Mouse (Mus musculus): Measurements from ENCODE around the gene Il12rb1. TPM values are rescaled to one million over a fixed set of nuclear protein-coding genes. Genes with fewer than 3 reads are reported as not detected.

The Il12rb1 gene
- polyA plus RNA-seq, 1 experiment from 2014 or later: 0.80 TPM

DNA sequence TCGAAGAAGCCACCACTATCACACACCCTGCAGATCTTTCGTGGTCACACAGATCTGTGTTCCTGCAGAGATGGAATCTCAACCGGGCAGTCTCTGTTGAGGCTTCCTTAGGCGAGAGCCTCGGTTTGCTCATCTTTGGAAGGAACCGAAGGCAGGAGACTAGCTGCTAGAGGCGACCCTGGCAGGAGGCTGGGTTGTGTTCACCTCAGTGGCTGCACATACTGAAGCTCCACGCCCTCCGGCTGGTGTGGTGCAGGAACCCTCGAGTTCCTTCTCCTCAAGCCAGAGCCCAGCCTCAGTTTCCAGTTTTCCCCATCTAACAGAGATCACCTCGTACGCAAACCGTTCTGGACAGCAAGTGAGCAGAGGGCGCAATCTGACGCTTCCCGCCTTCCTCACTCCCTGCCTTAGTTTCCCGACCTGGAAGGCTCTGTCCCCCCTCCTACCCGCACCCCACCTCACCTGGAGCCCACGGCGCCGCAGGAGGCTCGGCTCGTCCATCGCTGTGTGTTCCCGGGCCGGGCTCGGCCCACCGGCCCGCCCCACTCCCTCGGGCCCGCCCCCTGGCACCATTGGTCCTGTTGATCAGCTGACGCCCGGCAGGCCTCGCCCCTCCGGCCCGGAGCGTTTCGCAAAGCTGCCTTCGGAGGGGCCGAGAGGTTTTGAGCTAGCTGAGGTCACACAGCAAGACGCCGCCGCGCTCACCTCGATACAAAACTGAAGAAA, 3.6 kb upstream of the Il12rb1 start, which contains the start of gene Mast3:
Mast3 (minus strand) TSS at position 574 of the 726 bp plus-strand sequence.
- ATAC-seq: peak; percentile 69
- in situ Hi-C loops (cut with MboI; ENCODE audit: low pct_unique_long_range_greater_than_20kb): no loop called here
- TF ChIP-seq CTCF (IDR thresholded peaks at IDR 0.05): no peak
- no peaks in the 10 kb centered on the region for H3K27me3 ChIP-seq
- no peak for DNase-seq (ENCODE audit: low read depth, low spot score)
- ChIA-PET POLR2A (interaction anchor here (1.1 to 2.0 kb wide), 2 partner anchors 13 to 81 kb away, joined by 3 to 11 read pairs; partner anchors contain the start of gene Pde4c), CTCF (interaction anchor here (1.2 to 1.9 kb wide), 3 partner anchors 14 to 35 kb away, joined by 3 to 7 read pairs (median 3); partner anchors contain the start of gene Arrdc2)

DNA sequence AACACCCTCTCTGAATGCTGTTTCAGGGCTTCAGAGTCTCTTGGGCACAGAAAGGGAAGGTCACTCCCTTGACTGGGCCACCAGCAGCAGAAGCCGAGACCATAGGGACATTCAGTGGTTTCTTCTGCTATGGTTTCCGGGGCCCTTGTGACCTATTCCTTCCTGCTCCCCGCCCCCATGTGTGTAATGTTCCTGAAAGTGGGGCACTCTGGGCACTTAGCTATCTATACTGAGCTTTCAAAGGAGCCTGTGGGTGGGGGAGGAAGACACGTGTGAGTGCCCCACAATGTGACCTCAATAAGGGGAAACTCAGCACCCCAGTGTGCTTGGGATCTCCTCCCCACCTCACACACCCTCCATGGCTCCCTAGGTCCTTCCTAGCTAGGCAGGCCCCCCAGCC, 1.7 kb upstream of the Il12rb1 start:
- no peak for DNase-seq (ENCODE audit: low read depth, low spot score)
- POLR2A ChIA-PET: no interaction called here
- in situ Hi-C loops (cut with MboI; ENCODE audit: low pct_unique_long_range_greater_than_20kb): no loop called here
- no peak for ATAC-seq
- CTCF ChIA-PET: interaction anchor here (1.9 kb wide), 1 partner anchor 15 kb away, joined by 7 read pairs; no protein-coding TSS in a partner anchor
- H3K27me3 ChIP-seq: no peaks in the 10 kb centered on the region
- no peak for TF ChIP-seq CTCF (IDR thresholded peaks at IDR 0.05)

DNA sequence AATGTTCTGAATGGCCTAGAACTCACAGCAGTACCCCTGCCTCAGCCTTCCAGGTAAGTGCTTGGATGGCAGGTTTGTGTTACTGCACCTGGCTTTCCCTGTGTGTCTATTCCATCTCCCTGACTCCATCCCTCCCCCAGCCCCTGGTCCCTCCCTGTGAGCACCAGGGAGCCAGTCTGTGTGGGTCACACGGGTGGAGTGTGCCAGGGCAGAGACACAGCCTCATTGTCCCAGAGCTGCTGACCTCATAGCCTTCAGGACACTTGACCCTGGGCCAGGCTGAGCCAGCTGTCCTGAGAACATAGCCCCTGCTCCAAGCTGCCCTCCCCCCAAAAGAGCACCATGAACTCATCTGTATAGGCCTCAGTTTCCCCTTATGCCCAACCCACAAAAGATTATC, 945 bp upstream of the Il12rb1 start:
- CTCF ChIA-PET: no interaction called here
- in situ Hi-C loops (cut with MboI; ENCODE audit: low pct_unique_long_range_greater_than_20kb): no loop called here
- TF ChIP-seq CTCF (IDR thresholded peaks at IDR 0.05): no peak

DNA sequence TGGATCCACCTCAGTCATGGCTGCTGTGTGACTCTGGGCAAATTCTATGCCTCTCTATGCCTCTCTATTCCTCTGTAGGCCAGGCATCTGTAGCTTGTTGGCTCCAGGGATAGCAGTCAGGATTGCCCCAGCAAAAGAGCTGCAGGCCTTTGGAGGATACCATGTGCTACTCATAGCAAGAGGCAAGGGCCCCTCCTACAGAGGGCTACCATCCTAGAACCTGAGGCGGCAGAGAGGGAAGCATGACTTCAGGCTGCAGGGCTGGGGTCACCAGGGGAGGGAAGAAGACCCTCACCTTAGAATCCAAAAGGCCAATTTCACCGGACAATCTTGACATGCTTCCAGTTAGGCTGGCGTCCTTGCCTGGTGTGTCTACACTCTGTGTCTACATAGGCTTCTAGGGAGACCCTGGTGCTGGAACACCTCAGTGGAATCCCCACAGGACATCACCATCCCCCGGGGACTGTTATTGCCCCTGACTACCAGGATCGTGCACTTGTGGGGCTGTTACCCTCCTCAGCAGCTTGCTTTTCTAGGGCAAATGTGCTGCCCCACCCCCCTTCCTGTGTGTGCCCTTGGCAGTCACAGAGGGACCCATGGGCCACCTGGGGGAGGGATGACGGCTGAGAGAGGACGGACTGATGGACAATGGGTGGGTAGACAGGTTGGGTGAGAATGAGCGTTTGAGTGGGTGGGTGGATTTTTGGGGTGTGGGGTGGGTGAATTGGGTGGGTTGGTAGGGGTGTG, 879 bp downstream of the Il12rb1 start:
- in situ Hi-C loops (cut with MboI; ENCODE audit: low pct_unique_long_range_greater_than_20kb): no loop called here
- H3K27me3 ChIP-seq: no peaks in the 10 kb centered on the region
- CTCF ChIA-PET: interaction anchor here (1.0 to 1.2 kb wide), 2 partner anchors 9 to 35 kb away, joined by 3 to 5 read pairs; no protein-coding TSS in a partner anchor
- no peak for DNase-seq (ENCODE audit: low read depth, low spot score)
- TF ChIP-seq CTCF (IDR thresholded peaks at IDR 0.05): no peak
- POLR2A ChIA-PET: no interaction called here
- no peak for ATAC-seq

More for the DNA sequence above, 945 bp upstream of the Il12rb1 start:
- ATAC-seq: no peak
- DNase-seq (ENCODE audit: low read depth, low spot score): no peak
- POLR2A ChIA-PET: no interaction called here
- no peaks in the 10 kb centered on the region for H3K27me3 ChIP-seq

GRCm38 (mm10) chr8:70810962-70811680, 2.9 kb downstream of the Il12rb1 start:
- DNase-seq (ENCODE audit: low read depth, low spot score) (no peak), ATAC-seq (no peak)
- no peak for TF ChIP-seq CTCF (IDR thresholded peaks at IDR 0.05)
- ChIA-PET POLR2A (no interaction called here), CTCF (no interaction called here)
- H3K27me3 ChIP-seq: no peaks in the 10 kb centered on the region
- in situ Hi-C loops (cut with MboI; ENCODE audit: low pct_unique_long_range_greater_than_20kb): no loop called here

- ChIA-PET CTCF (no interaction called here), POLR2A (no interaction called here)
- in situ Hi-C loops (cut with MboI; ENCODE audit: low pct_unique_long_range_greater_than_20kb): no loop called here
- H3K27me3 ChIP-seq: no peaks in the 10 kb centered on the region
- DNase-seq (ENCODE audit: low read depth, low spot score) (no peak), ATAC-seq (no peak)
- TF ChIP-seq CTCF (IDR thresholded peaks at IDR 0.05): no peak
These were observed 3.8 kb downstream of the Il12rb1 start for GRCm38 (mm10) chr8:70812055-70812454.

DNA sequence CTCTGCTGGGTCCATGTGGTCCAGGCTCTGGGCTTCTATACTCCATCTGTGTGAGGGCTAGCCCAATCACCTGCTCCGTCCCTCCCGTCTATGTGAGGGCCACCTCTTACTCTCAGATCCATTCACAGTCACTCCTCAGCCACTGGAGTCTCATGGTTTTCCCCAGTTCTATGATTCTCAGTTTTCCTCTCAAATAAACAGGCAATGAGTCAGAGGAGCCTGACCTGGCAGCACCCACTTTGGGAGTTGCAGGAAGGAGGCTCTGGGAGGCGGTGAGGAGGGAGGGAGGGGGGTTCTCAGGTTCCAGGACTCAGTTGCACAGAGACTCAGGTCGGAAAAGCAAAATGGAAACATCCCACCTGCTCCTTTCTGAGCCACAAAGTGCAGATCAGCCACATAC, 4.6 kb downstream of the Il12rb1 start:
- TF ChIP-seq CTCF (IDR thresholded peaks at IDR 0.05): no peak
- H3K27me3 ChIP-seq: no peaks in the 10 kb centered on the region
- ChIA-PET CTCF (no interaction called here), POLR2A (no interaction called here)
- ATAC-seq (no peak), DNase-seq (ENCODE audit: low read depth, low spot score) (no peak)
- in situ Hi-C loops (cut with MboI; ENCODE audit: low pct_unique_long_range_greater_than_20kb): no loop called here

DNA sequence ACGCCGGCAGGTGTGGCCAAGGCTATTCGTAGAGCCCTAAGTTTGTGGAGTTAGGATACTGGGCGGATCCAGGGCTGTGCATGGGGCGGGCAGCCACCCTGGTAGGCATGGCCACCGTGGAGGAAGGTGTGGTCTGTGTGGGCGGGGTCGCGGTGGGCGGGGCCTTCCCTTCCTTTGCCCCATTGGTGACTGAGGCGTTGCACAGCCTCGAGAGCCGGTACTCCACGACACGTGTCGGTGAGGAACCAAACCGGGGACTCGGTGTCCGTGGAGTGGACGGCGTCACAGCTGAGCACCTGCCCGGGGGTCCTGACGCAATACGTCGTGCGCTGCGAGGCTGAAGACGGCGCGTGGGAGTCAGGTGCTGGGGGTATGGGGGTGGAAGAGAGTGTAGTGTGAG, 8.4 kb downstream of the Il12rb1 start:
- no peak for DNase-seq (ENCODE audit: low read depth, low spot score)
- in situ Hi-C loops (cut with MboI; ENCODE audit: low pct_unique_long_range_greater_than_20kb): no loop called here
- ATAC-seq: no peak
- no peak for TF ChIP-seq CTCF (IDR thresholded peaks at IDR 0.05)
- ChIA-PET CTCF (no interaction called here), POLR2A (no interaction called here)
- H3K27me3 ChIP-seq: no peaks in the 10 kb centered on the region

GRCm38 (mm10) chr8:70820101-70820935, 12.1 kb downstream of the Il12rb1 start:
- peak; percentile 33 for ATAC-seq
- in situ Hi-C loops (cut with MboI; ENCODE audit: low pct_unique_long_range_greater_than_20kb): no loop called here
- no peaks in the 10 kb centered on the region for H3K27me3 ChIP-seq
- TF ChIP-seq CTCF (IDR thresholded peaks at IDR 0.05): no peak
- CTCF ChIA-PET: interaction anchor here (1.4 kb wide), 1 partner anchor 21 kb away, joined by 3 read pairs; no protein-coding TSS in a partner anchor
- POLR2A ChIA-PET: no interaction called here
- DNase-seq (ENCODE audit: low read depth, low spot score): no peak

All from Patski (cell line).